Mouse (Mus musculus): ENCODE measurements at regions not wholly inside any gene's neighbourhood (a gene's known extent, or its start where the extent isn't known, plus 50 kb on each side); places are given as distances from the start of the nearest gene placed in this dataset.

DNA sequence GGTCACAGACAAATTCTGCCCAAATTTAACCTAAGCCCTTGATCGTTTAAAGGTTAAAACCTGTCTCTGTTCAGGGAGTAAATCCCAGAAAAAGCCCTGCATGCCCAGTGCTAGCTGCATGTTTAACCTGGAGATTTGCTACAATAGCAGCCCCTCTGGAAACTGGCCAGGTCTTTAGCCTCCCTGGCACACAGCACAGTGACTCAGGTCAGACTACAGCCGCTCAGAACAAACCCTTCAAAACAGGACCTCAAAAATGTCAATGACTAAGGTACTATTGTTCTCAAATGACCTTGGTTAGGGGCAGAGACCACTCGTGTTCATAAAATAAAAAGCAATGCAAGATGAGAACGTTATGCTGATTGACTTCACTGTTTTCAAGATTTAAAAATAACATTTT is 101.8 kb upstream of the Ccn2 start:
- peak in 1 of 2 experiments; percentile 19 for DNase-seq (ENCODE audit: low spot score in 2 of 2)

DNA sequence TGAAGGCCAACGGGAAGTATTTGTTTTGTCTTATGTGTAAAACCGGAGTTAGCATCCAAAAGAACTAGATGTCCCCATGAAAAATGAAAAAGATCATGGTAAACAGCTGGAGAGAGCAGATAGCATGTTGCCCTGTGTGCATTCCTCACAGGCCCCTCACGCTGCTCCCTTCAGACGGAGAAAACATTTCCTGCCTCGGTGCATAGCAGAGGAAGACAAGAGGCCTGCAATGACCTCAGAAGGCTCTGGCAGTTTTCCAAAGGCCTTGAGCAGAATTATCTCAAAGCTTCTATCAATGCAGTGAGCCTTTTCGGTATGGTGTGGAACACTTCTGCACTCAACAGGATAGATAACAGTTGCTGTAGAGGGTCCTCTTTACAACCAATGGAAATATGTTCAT is 101.3 kb upstream of the Ccn2 start:
- peak in 1 of 2 experiments; percentile 23 for DNase-seq (ENCODE audit: low spot score in 2 of 2)

DNA sequence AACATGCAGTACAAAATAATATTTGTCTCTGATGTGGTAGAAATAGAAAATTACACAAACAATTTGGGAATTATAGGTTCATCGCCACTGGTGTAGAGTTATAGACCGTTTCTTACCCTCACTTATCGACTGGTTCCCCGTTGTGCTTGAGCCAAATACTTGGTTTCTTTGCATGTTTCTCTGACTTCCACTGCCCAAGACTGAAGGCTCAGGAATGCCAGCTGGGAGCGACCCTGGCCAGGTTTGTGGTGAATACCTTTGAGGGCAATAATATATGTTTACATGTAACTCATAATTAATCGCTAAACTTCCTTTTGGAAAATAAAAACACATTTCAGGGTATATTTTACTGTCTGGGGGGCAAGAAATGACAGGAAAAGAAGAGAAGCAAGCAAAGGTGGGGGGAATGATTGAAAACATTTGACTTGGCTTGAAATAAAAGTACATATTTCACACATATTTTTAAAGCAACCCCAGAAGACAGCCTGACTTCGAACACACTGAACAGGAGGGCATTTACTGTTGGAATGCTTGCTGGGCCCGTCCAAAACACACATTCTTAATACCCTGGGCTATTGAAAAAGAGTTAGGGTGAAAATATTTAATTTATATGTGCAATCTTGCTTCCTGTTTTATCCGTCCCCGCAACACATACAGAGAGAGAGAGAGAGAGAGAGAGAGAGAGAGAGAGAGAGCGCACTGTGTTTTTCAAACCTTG is 75.3 kb upstream of the Ccn2 start:
- DNase-seq (ENCODE audit: low spot score in 2 of 2), result no peak

DNA sequence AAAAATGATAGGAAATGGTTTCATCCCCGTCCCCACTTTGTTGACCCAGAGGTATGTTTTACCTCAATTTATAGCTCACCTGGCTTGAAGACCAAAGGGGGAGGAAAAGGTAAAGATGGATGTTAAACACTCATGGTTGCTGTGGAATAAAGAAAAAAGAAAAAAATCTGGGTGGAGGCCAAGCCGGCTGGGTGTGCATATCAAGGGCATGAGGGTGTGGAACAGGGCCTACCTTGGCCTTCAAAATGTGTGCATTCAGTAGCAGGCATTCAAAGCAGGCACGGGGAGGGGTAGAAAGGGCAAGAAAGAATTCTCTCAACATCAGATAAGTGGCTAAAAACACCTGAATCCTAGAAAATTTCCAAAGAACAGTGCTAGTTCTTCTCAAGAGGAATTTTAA is 74.7 kb upstream of the Ccn2 start:
- no peak for DNase-seq (ENCODE audit: low spot score in 2 of 2)

DNA sequence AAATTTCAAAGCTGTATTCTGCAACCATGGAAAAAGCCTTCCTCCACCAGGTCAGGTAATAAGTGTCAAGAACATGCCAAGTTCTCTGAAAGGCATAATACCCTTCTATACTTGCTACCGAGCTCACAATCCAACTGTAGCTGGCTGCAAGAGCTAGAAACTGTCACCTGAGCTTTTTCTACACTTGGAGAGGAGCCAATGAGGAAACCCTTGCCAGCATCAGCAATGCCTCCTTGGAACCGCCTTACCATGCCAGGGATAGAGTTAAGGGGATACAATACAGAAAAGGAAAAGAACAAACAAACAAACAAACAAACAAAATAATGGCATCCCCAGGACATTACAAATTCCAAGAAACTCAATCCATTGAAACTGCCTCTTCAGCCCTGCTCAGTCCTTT is 62.5 kb upstream of the Ccn2 start:
- no peak for DNase-seq (ENCODE audit: low spot score in 2 of 2)

DNA sequence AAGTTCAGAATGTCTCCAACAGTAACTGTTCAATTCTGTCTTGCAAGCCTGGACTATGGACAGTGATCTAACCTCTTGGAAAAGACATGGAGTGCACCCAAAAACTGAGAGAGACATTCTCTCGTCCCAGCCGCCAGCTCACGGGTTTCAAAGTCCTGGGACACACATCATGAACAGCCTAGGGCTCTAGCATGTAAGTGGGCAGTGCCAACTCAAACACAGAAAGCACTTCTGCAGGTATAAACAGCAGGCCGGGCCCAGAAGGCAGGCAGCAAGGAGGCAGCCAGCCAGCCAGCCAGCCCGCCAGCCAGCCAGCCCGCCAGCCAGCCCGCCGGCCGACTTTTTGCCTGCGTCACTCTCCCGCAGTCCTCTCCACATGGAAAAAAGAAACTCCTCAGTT is 60.3 kb upstream of the Ccn2 start:
- DNase-seq (ENCODE audit: low spot score in 2 of 2), result peak in 1 of 2 experiments; percentile 9

DNA sequence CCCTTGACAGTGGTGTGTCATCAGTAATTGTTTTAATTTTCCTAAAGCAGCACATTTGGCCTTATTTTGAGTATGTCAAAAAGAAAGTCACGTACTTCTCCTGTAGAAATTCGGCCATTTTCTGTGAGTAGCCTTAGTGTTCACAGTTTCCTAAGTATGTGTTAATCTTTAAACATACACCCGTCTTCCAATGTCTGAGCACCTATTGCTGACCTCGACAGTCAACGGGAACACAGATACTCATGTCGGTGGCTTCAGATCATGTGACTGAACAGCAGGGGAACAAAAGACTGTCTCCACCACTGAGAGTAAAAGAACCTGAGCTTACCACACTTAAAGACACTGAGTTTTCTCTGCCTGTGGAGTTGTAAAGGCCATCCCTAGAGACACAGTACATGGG is 59.8 kb upstream of the Ccn2 start:
- no peak for DNase-seq (ENCODE audit: low spot score in 2 of 2)

DNA sequence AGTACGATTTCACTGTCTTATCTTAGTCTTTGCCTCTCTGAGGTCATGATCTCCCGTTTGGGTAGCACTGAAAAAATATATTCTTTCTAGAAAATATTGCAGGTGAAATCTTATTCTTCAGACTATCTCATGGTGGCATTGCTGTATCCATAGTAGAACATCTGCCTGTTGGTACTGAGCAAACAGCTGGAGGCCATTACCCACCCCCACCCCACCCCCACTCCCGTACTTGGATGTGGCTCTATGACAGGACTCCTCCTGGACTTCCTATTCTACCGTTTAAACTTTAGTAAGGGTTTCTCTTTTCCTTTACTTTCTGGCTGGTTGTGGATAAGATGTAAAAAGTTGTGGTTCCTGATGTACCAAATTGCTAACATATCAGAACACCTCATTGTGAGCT is 53.3 kb upstream of the Ccn2 start:
- no peak for DNase-seq (ENCODE audit: low spot score in 2 of 2)

Data from gastrocnemius, postnatal 4 days (tissue).